Mouse (Mus musculus): ENCODE measurements at regions not wholly inside any gene's neighbourhood (a gene's known extent, or its start where the extent isn't known, plus 50 kb on each side); places are given as distances from the start of the nearest gene placed in this dataset.

DNA sequence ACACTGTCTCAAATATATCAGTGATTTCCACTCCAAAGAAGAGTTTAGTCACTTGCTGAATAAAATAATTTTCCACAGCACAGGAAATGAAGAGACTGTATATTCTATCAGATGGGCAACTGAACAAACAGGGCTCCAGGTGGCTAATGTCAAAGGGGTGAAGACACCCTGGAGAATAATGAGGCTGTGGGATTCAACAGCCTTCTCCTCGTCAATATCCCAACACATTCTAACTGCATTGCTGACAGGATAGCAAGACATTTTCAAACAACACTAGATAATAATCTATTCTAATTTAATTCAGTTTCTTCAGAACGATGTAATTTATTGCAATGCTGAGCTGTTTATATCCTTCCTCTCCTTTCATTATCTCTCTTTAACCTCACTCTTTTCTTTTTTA, 134.4 kb upstream of the Klhl13 start:
- Histone ChIP-seq H3K27ac (no peak overlapping the region), H3K4me3 (no peak overlapping the region), H3K9me3 (replicated peaks) (no peaks in the 10 kb centered on the region), H3K27me3 (ENCODE audit: low read depth, poor library complexity, severe bottlenecking) (no peaks in the 10 kb centered on the region), H3K36me3 (no peaks in the 10 kb centered on the region), H3K4me1 (no peaks in the 10 kb centered on the region)
- no peak for DNase-seq (ENCODE audit: low spot score)
- WGBS: 56% methylated on average over 2 of the region's 2 CpGs

GRCm38 (mm10) chrX:23495199-23495598, 130.3 kb upstream of the Klhl13 start:
- Histone ChIP-seq H3K4me1 (no peaks in the 10 kb centered on the region), H3K4me3 (no peak overlapping the region), H3K27me3 (ENCODE audit: low read depth, poor library complexity, severe bottlenecking) (no peaks in the 10 kb centered on the region), H3K27ac (no peak overlapping the region), H3K9me3 (replicated peaks) (no peaks in the 10 kb centered on the region), H3K36me3 (no peaks in the 10 kb centered on the region)
- WGBS: 23% methylated on average over 1 of the region's 1 CpGs
- DNase-seq (ENCODE audit: low spot score): no peak

DNA sequence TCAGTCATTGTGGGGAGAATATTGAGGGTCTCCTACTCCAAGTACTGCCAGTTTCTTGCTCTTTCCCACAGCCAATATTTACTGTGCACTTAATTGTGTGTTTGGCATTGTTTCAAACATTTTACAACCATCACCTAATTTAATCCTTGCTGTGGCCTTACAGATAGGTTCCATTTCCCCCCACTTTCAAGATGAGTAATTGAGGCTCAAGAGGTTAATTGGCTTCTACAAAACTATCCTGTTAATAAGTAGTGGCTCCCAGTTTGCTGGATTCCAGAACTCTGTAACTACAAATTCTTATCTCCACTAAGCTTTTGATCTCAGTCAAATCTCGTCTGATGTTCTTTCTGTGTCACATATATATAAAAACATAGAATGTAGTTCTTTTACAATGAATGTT, 112.0 kb upstream of the Klhl13 start:
- Histone ChIP-seq H3K4me3 (no peak overlapping the region), H3K27me3 (ENCODE audit: low read depth, poor library complexity, severe bottlenecking) (no peaks in the 10 kb centered on the region), H3K27ac (no peak overlapping the region), H3K9me3 (replicated peaks) (no peaks in the 10 kb centered on the region), H3K4me1 (no peaks in the 10 kb centered on the region), H3K36me3 (no peaks in the 10 kb centered on the region)
- 61% methylated on average over 1 of the region's 1 CpGs for WGBS
- DNase-seq (ENCODE audit: low spot score): no peak

GRCm38 (mm10) chrX:23466031-23466430, 101.1 kb upstream of the Klhl13 start:
- peak; percentile 29 for DNase-seq (ENCODE audit: low spot score)
- Histone ChIP-seq H3K9me3 (replicated peaks) (no peaks in the 10 kb centered on the region), H3K4me3 (no peak overlapping the region), H3K4me1 (no peaks in the 10 kb centered on the region), H3K27ac (no peak overlapping the region), H3K27me3 (ENCODE audit: low read depth, poor library complexity, severe bottlenecking) (no peaks in the 10 kb centered on the region), H3K36me3 (no peaks in the 10 kb centered on the region)

DNA sequence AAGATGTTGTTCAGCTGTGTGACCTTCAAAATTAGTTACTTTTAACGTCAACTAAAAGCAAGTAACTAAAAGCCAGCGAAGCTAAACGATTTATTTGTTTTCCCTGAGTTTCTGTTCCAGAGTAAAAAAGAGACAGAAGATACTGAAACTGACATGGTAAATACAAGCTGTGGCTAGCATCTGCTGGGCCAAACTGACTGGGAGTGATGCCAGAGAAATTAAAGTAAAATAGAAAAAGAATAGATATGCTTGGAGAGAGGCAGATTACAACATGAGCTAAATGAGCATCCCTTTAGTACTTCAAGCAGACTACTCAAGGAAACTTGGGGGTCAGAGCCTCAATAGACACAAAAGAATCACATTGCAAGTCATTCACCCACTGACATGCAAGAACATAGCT, 88.7 kb upstream of the Klhl13 start:
- Histone ChIP-seq H3K4me3 (no peak overlapping the region), H3K36me3 (no peaks in the 10 kb centered on the region), H3K9me3 (replicated peaks) (no peaks in the 10 kb centered on the region), H3K27ac (no peak overlapping the region), H3K27me3 (ENCODE audit: low read depth, poor library complexity, severe bottlenecking) (no peaks in the 10 kb centered on the region), H3K4me1 (no peaks in the 10 kb centered on the region)
- no peak for DNase-seq (ENCODE audit: low spot score)
- 91% methylated on average over 3 of the region's 3 CpGs for WGBS

DNA sequence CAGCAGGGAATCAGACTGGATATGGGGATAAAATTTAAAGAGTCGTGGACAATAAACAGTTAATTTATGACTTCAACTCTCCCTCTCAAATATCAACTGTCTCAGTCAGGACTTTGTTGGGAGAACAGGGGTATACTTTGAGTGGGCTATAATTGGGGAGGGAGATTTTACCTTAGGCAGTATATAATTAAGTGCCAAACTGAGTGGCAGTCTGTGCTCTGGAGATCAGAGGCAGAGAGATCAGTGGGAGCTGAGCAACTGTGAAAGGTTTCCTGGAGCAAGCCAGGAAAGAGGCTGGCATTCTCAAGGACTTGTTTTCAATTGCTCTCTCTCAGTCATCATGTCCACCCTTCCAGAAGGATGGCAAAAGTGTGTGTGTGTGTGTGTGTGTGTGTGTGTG, 57.9 kb upstream of the Klhl13 start:
- no peak for DNase-seq (ENCODE audit: low spot score)
- Histone ChIP-seq H3K4me3 (no peak overlapping the region), H3K9me3 (replicated peaks) (no peaks in the 10 kb centered on the region), H3K4me1 (no peaks in the 10 kb centered on the region), H3K36me3 (no peaks in the 10 kb centered on the region), H3K27ac (no peak overlapping the region), H3K27me3 (ENCODE audit: low read depth, poor library complexity, severe bottlenecking) (no peaks in the 10 kb centered on the region)
- WGBS: 48% methylated on average over 1 of the region's 1 CpGs

DNA sequence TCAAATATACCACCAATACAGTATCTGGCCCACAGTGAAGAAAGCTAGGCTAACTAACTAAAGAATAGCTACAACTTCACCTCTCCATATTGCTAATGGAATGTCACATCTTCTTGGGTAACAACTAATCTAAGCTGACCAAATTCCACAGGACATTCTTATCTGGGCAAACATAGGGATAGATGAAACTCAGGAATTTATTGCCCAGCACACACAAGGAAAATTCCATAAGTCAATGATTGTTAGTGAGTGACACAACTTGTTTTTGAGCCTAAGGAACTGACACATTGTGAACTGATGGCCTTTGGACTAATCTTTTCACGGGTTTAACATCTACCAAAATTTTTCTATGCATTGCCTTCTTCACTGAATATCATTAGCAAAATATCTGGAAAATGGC, 52.6 kb upstream of the Klhl13 start:
- no peak for DNase-seq (ENCODE audit: low spot score)
- WGBS: 85% methylated on average over 1 of the region's 1 CpGs
- Histone ChIP-seq H3K27me3 (ENCODE audit: low read depth, poor library complexity, severe bottlenecking) (no peaks in the 10 kb centered on the region), H3K9me3 (replicated peaks) (no peaks in the 10 kb centered on the region), H3K4me3 (no peak overlapping the region), H3K4me1 (no peaks in the 10 kb centered on the region), H3K27ac (no peak overlapping the region), H3K36me3 (no peaks in the 10 kb centered on the region)
